Mouse (Mus musculus): ENCODE results near the gene Ccdc141.

DNA sequence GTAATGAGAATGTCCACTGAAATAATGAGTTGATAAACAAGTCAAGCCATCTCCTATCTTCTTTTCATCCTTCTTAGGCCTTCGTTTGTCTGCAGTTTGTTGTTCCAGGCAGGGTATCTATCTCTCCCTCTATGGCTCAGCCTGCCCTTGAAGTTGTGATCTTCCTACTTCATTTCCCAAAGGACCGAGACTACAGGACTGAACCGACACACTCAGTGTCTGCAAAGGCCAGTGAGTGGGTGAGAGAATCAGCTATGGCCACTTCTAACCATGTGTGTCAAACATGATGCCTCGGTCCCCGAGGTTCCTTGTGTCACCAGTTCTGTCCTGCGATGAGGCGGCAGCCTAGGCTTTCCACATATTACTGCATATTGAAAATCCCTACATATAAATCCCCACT, 19.2 kb upstream of the Ccdc141 start:
- TF ChIP-seq CTCF (IDR thresholded peaks at IDR 0.05; ENCODE audit: low read depth) (no peak), EP300 (IDR thresholded peaks at IDR 0.05; ENCODE audit: low read depth) (no peak)

Measured in liver, postnatal 0 days (tissue).